Mouse (Mus musculus): ENCODE measurements at regions not wholly inside any gene's neighbourhood (a gene's known extent, or its start where the extent isn't known, plus 50 kb on each side); places are given as distances from the start of the nearest gene placed in this dataset.

GRCm38 (mm10) chr13:52416301-52416700, 114.8 kb downstream of the Diras2 start:
- no peak overlapping the region for H3K27ac ChIP-seq
- H3K36me3 ChIP-seq: no peaks in the 10 kb centered on the region
- no peak for ATAC-seq (ENCODE audit: insufficient read depth, low FRiP score, low read depth)
- no peaks in the 10 kb centered on the region for H3K4me1 ChIP-seq
- no peaks in the 10 kb centered on the region for H3K9me3 ChIP-seq
- no peak overlapping the region for H3K9ac ChIP-seq
- no peak overlapping the region for H3K4me3 ChIP-seq (replicated peaks)
- no peak overlapping the region for H3K4me2 ChIP-seq
- 68% methylated on average over 1 of the region's 1 CpGs for WGBS
- no peaks in the 10 kb centered on the region for H3K27me3 ChIP-seq (replicated peaks)

- Histone ChIP-seq H3K36me3 (no peaks in the 10 kb centered on the region), H3K4me3 (replicated peaks) (no peak overlapping the region), H3K27me3 (replicated peaks) (no peaks in the 10 kb centered on the region), H3K4me1 (no peaks in the 10 kb centered on the region), H3K4me2 (no peak overlapping the region), H3K27ac (no peak overlapping the region), H3K9ac (no peak overlapping the region), H3K9me3 (no peaks in the 10 kb centered on the region)
- 89% methylated on average over 3 of the region's 3 CpGs for WGBS
- ATAC-seq (ENCODE audit: insufficient read depth, low FRiP score, low read depth): no peak
Measured at GRCm38 (mm10) chr13:52422456-52422855, 108.6 kb downstream of the Diras2 start.

GRCm38 (mm10) chr13:52428527-52428926, 102.6 kb downstream of the Diras2 start:
- WGBS: 68% methylated on average over 5 of the region's 5 CpGs
- Histone ChIP-seq H3K9me3 (no peaks in the 10 kb centered on the region), H3K36me3 (no peaks in the 10 kb centered on the region), H3K4me3 (replicated peaks) (no peak overlapping the region), H3K4me2 (no peak overlapping the region), H3K27me3 (replicated peaks) (no peaks in the 10 kb centered on the region), H3K4me1 (no peaks in the 10 kb centered on the region), H3K9ac (no peak overlapping the region), H3K27ac (no peak overlapping the region)
- no peak for ATAC-seq (ENCODE audit: insufficient read depth, low FRiP score, low read depth)

- H3K27me3 ChIP-seq (replicated peaks): no peaks in the 10 kb centered on the region
Measured at GRCm38 (mm10) chr13:52436756-52437155, 94.3 kb downstream of the Diras2 start.

GRCm38 (mm10) chr13:52445513-52445912, 85.6 kb downstream of the Diras2 start:
- Histone ChIP-seq H3K27me3 (replicated peaks) (no peaks in the 10 kb centered on the region), H3K27ac (no peak overlapping the region), H3K36me3 (no peaks in the 10 kb centered on the region), H3K9me3 (no peaks in the 10 kb centered on the region), H3K9ac (no peak overlapping the region), H3K4me1 (no peaks in the 10 kb centered on the region), H3K4me3 (replicated peaks) (no peak overlapping the region), H3K4me2 (no peak overlapping the region)
- WGBS: 75% methylated on average over 10 of the region's 10 CpGs
- no peak for ATAC-seq (ENCODE audit: insufficient read depth, low FRiP score, low read depth)

More at GRCm38 (mm10) chr13:52436756-52437155, 94.3 kb downstream of the Diras2 start:
- H3K4me3 ChIP-seq (replicated peaks): no peak overlapping the region
- no peak overlapping the region for H3K4me2 ChIP-seq
- H3K36me3 ChIP-seq: no peaks in the 10 kb centered on the region
- ATAC-seq (ENCODE audit: insufficient read depth, low FRiP score, low read depth): no peak
- no peak overlapping the region for H3K27ac ChIP-seq
- WGBS: 82% methylated on average over 8 of the region's 8 CpGs
- H3K9me3 ChIP-seq: no peaks in the 10 kb centered on the region
- H3K4me1 ChIP-seq: no peaks in the 10 kb centered on the region
- H3K9ac ChIP-seq: no peak overlapping the region

GRCm38 (mm10) chr13:52448902-52449301, 82.2 kb downstream of the Diras2 start:
- H3K27me3 ChIP-seq (replicated peaks): no peaks in the 10 kb centered on the region
- no peak overlapping the region for H3K9ac ChIP-seq
- no peak overlapping the region for H3K27ac ChIP-seq
- WGBS: 80% methylated on average over 11 of the region's 11 CpGs
- H3K4me3 ChIP-seq (replicated peaks): no peak overlapping the region
- H3K4me1 ChIP-seq: no peaks in the 10 kb centered on the region
- no peak overlapping the region for H3K4me2 ChIP-seq
- ATAC-seq (ENCODE audit: insufficient read depth, low FRiP score, low read depth): no peak
- H3K36me3 ChIP-seq: no peaks in the 10 kb centered on the region
- no peaks in the 10 kb centered on the region for H3K9me3 ChIP-seq

- no peak overlapping the region for H3K9ac ChIP-seq
- WGBS: 52% methylated on average over 9 of the region's 9 CpGs
- H3K4me1 ChIP-seq: no peaks in the 10 kb centered on the region
- no peaks in the 10 kb centered on the region for H3K27me3 ChIP-seq (replicated peaks)
- no peak for ATAC-seq (ENCODE audit: insufficient read depth, low FRiP score, low read depth)
- H3K9me3 ChIP-seq: no peaks in the 10 kb centered on the region
- no peak overlapping the region for H3K27ac ChIP-seq
- no peaks in the 10 kb centered on the region for H3K36me3 ChIP-seq
- H3K4me3 ChIP-seq (replicated peaks): no peak overlapping the region
- no peak overlapping the region for H3K4me2 ChIP-seq
Measured at GRCm38 (mm10) chr13:52451486-52451885, 79.6 kb downstream of the Diras2 start.

DNA sequence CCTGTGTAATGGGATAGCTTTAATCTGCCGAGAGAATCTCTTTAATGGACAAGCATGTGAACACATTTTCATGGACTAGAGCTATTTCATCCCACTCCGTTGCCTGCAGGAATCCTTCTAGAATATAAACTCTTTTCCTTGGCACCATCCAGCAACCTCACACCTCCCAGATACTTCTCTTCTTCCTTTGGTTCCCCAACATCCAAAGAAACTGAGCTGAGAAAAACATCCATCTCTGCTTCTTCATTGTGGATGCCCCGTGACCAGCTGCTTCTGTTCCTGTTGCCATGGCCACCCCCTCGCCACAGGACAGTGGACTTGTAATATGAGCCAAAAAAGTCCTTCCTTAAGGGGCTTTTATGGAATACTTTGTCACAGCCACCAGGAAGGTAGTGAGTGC, 78.8 kb downstream of the Diras2 start:
- no peak overlapping the region for H3K27ac ChIP-seq
- no peaks in the 10 kb centered on the region for H3K4me1 ChIP-seq
- H3K9ac ChIP-seq: no peak overlapping the region
- H3K4me3 ChIP-seq (replicated peaks): no peak overlapping the region
- H3K4me2 ChIP-seq: no peak overlapping the region
- H3K9me3 ChIP-seq: no peaks in the 10 kb centered on the region
- no peak for ATAC-seq (ENCODE audit: insufficient read depth, low FRiP score, low read depth)
- no peaks in the 10 kb centered on the region for H3K36me3 ChIP-seq
- H3K27me3 ChIP-seq (replicated peaks): no peaks in the 10 kb centered on the region
- WGBS: 52% methylated on average over 4 of the region's 4 CpGs
